Mouse (Mus musculus): Measurements from ENCODE around the gene Cadm1. TPM values are rescaled to one million over a fixed set of nuclear protein-coding genes. Genes with fewer than 3 reads are reported as not detected.
A peak's percentile ranks its signal among the peaks of the same experiment; 100 is the strongest.

The Cadm1 gene
- polyA plus RNA-seq, 1 experiment from 2014 or later = 71.6 TPM

DNA sequence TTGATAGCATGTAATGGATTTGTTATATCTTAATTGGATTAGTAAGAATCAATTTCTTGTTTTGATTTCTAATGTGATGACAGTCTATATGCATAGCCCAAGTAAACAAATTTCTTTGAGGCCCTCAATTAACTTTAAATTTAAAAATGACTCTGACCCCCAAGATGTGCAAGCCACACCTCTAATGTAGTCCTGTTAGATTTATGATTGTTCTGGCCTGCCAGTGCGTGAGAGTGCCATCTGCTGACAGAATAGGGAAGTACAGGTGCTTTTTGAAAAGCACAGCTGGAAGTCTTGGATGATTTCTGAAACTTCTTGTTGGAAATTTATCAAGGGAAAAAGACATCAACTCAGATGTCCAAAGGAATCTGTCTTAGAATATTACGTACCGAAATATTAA lies 169.1 kb downstream of the Cadm1 start:
- no peak overlapping the region for H3K4me3 ChIP-seq
- no peaks in the 10 kb centered on the region for H3K36me3 ChIP-seq
- no peak overlapping the region for H3K4me2 ChIP-seq (replicated peaks)
- no peak; the same call in 1 of the 2 replicates for ATAC-seq (ENCODE audit: low FRiP score, low read depth)
- H3K27ac ChIP-seq (replicated peaks) = no peak overlapping the region
- 58% methylated on average over 3 of the region's 3 CpGs for WGBS
- no peak overlapping the region for H3K9ac ChIP-seq (replicated peaks)
- H3K9me3 ChIP-seq = no peaks in the 10 kb centered on the region
- peaks cover 9% of the 10 kb centered on the region; the same call in 1 of the 2 replicates for H3K4me1 ChIP-seq
- H3K27me3 ChIP-seq = no peaks in the 10 kb centered on the region

DNA sequence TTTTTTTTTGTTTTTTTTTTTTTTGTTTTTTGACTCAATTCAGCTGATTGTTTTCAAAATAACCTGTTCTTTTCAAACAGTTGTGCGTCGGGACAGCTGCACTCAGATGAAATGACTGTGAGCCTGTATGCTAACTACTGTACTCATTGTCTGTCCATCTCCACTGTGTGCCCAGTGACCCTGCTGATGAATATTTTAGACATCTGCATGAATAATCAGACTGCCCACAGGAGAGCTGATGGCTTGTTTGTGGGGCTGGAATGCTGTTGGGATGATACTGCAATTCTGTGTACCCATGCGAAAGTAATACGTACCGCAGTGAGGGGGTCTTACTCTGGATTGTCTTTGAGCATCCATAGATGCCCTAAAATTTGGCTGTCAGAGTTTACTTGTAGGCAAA lies 170.0 kb downstream of the Cadm1 start:
- no peaks in the 10 kb centered on the region for H3K9me3 ChIP-seq
- peaks cover 9% of the 10 kb centered on the region; the same call in 1 of the 2 replicates for H3K4me1 ChIP-seq
- H3K4me2 ChIP-seq (replicated peaks) = no peak overlapping the region
- H3K27ac ChIP-seq (replicated peaks) = no peak overlapping the region
- ATAC-seq (ENCODE audit: low FRiP score, low read depth) = no peak
- H3K36me3 ChIP-seq = no peaks in the 10 kb centered on the region
- WGBS = 88% methylated on average over 5 of the region's 5 CpGs
- H3K4me3 ChIP-seq = no peak overlapping the region
- H3K27me3 ChIP-seq = no peaks in the 10 kb centered on the region
- H3K9ac ChIP-seq (replicated peaks) = no peak overlapping the region

- 90% methylated on average over 19 of the region's 19 CpGs for WGBS
- Histone ChIP-seq H3K9me3 (no peaks in the 10 kb centered on the region), H3K4me2 (replicated peaks) (no peak overlapping the region), H3K27ac (replicated peaks) (no peak overlapping the region), H3K27me3 (no peaks in the 10 kb centered on the region), H3K4me1 (peaks cover 30% of the 10 kb centered on the region), H3K4me3 (no peak overlapping the region), H3K9ac (replicated peaks) (no peak overlapping the region), H3K36me3 (no peaks in the 10 kb centered on the region)
- no peak for ATAC-seq (ENCODE audit: low FRiP score, low read depth)
Measured at GRCm38 (mm10) chr9:47703026-47703876, 173.3 kb downstream of the Cadm1 start.

GRCm38 (mm10) chr9:47706341-47706740 lies 176.4 kb downstream of the Cadm1 start:
- no peak for ATAC-seq (ENCODE audit: low FRiP score, low read depth)
- Histone ChIP-seq H3K4me1 (peaks cover 29% of the 10 kb centered on the region), H3K4me2 (replicated peaks) (no peak overlapping the region), H3K9ac (replicated peaks) (no peak overlapping the region), H3K27me3 (no peaks in the 10 kb centered on the region), H3K9me3 (no peaks in the 10 kb centered on the region), H3K36me3 (no peaks in the 10 kb centered on the region), H3K4me3 (no peak overlapping the region), H3K27ac (replicated peaks) (no peak overlapping the region)
- 66% methylated on average over 9 of the region's 9 CpGs for WGBS

GRCm38 (mm10) chr9:47707326-47707725 lies 177.4 kb downstream of the Cadm1 start:
- H3K4me1 ChIP-seq = peaks cover 29% of the 10 kb centered on the region
- WGBS = 55% methylated on average over 6 of the region's 6 CpGs
- no peak overlapping the region for H3K4me3 ChIP-seq

GRCm38 (mm10) chr9:47708299-47708698 lies 178.3 kb downstream of the Cadm1 start:
- Histone ChIP-seq H3K4me3 (no peak overlapping the region), H3K36me3 (no peaks in the 10 kb centered on the region), H3K4me1 (peaks cover 29% of the 10 kb centered on the region), H3K4me2 (replicated peaks) (no peak overlapping the region), H3K9me3 (no peaks in the 10 kb centered on the region), H3K27ac (replicated peaks) (peak overlapping the region; percentile 35; the same call in 1 of the 2 replicates), H3K27me3 (no peaks in the 10 kb centered on the region), H3K9ac (replicated peaks) (no peak overlapping the region)
- 25% methylated on average over 10 of the region's 10 CpGs for WGBS
- peak; percentile 41; the same call in 1 of the 2 replicates for ATAC-seq (ENCODE audit: low FRiP score, low read depth)

More at GRCm38 (mm10) chr9:47707326-47707725, 177.4 kb downstream of the Cadm1 start:
- H3K27ac ChIP-seq (replicated peaks) = peak overlapping the region; percentile 35; the same call in 1 of the 2 replicates
- no peaks in the 10 kb centered on the region for H3K36me3 ChIP-seq
- no peak overlapping the region for H3K4me2 ChIP-seq (replicated peaks)
- no peaks in the 10 kb centered on the region for H3K27me3 ChIP-seq
- no peak for ATAC-seq (ENCODE audit: low FRiP score, low read depth)
- H3K9ac ChIP-seq (replicated peaks) = no peak overlapping the region
- H3K9me3 ChIP-seq = no peaks in the 10 kb centered on the region

- H3K9ac ChIP-seq (replicated peaks) = no peak overlapping the region
- no peak overlapping the region for H3K4me2 ChIP-seq (replicated peaks)
- ATAC-seq (ENCODE audit: low FRiP score, low read depth) = no peak
- no peaks in the 10 kb centered on the region for H3K27me3 ChIP-seq
- H3K36me3 ChIP-seq = no peaks in the 10 kb centered on the region
- 80% methylated on average over 8 of the region's 8 CpGs for WGBS
- H3K9me3 ChIP-seq = no peaks in the 10 kb centered on the region
- H3K27ac ChIP-seq (replicated peaks) = 0 out of 2 replicates have a peak overlapping the region, but pooled peaks have one; percentile 20
- no peak overlapping the region for H3K4me3 ChIP-seq
- H3K4me1 ChIP-seq = peaks cover 46% of the 10 kb centered on the region
Measured at GRCm38 (mm10) chr9:47710946-47711345, 181.0 kb downstream of the Cadm1 start.

GRCm38 (mm10) chr9:47714541-47714940 lies 184.6 kb downstream of the Cadm1 start:
- H3K9me3 ChIP-seq = no peaks in the 10 kb centered on the region
- no peak overlapping the region for H3K9ac ChIP-seq (replicated peaks)
- no peak overlapping the region for H3K4me3 ChIP-seq
- H3K27ac ChIP-seq (replicated peaks) = no peak overlapping the region
- H3K4me1 ChIP-seq = peaks cover 22% of the 10 kb centered on the region
- no peak overlapping the region for H3K4me2 ChIP-seq (replicated peaks)
- 52% methylated on average over 2 of the region's 2 CpGs for WGBS
- no peak for ATAC-seq (ENCODE audit: low FRiP score, low read depth)
- no peaks in the 10 kb centered on the region for H3K27me3 ChIP-seq
- no peaks in the 10 kb centered on the region for H3K36me3 ChIP-seq

GRCm38 (mm10) chr9:47715415-47715814 lies 185.4 kb downstream of the Cadm1 start:
- H3K4me2 ChIP-seq (replicated peaks) = no peak overlapping the region
- H3K4me3 ChIP-seq = no peak overlapping the region
- no peaks in the 10 kb centered on the region for H3K36me3 ChIP-seq
- ATAC-seq (ENCODE audit: low FRiP score, low read depth) = no peak
- 96% methylated on average over 3 of the region's 3 CpGs for WGBS
- H3K27ac ChIP-seq (replicated peaks) = no peak overlapping the region
- H3K27me3 ChIP-seq = no peaks in the 10 kb centered on the region
- no peak overlapping the region for H3K9ac ChIP-seq (replicated peaks)
- no peaks in the 10 kb centered on the region for H3K9me3 ChIP-seq
- H3K4me1 ChIP-seq = peaks cover 22% of the 10 kb centered on the region

GRCm38 (mm10) chr9:47716883-47717282 lies 186.9 kb downstream of the Cadm1 start:
- ATAC-seq (ENCODE audit: low FRiP score, low read depth) = no peak
- Histone ChIP-seq H3K4me2 (replicated peaks) (no peak overlapping the region), H3K27ac (replicated peaks) (no peak overlapping the region), H3K4me3 (no peak overlapping the region), H3K36me3 (no peaks in the 10 kb centered on the region), H3K27me3 (no peaks in the 10 kb centered on the region), H3K9ac (replicated peaks) (no peak overlapping the region), H3K4me1 (peaks cover 22% of the 10 kb centered on the region), H3K9me3 (no peaks in the 10 kb centered on the region)
- WGBS = 90% methylated on average over 16 of the region's 16 CpGs

- H3K4me2 ChIP-seq (replicated peaks) = no peak overlapping the region
Measured at GRCm38 (mm10) chr9:47727611-47728010, 197.6 kb downstream of the Cadm1 start.

DNA sequence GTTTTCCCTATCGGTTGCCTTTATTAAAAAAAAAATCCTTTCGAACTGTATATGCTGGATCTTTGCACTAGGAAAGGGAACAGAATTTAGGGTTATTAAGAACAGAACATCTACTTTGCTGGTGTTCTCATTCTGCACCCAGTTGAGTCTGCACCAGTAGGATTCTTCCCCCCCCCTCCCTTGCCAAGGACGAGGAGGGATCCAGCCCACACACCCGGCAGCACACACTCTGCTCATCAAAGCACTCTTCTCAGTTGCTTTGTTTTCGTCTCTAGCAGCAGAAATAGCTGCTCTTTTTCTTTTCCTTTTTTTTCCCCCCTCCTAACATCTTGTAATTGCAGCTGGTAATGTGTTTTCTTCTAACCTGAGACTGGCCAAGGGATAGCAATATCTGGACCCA lies 198.9 kb downstream of the Cadm1 start:
- 59% methylated on average over 5 of the region's 5 CpGs for WGBS
- no peak for ATAC-seq (ENCODE audit: low FRiP score, low read depth)
- H3K27ac ChIP-seq (replicated peaks) = no peak overlapping the region

More at GRCm38 (mm10) chr9:47727611-47728010, 197.6 kb downstream of the Cadm1 start:
- Histone ChIP-seq H3K27ac (replicated peaks) (0 out of 2 replicates have a peak overlapping the region, but pooled peaks have one; percentile 39), H3K9ac (replicated peaks) (no peak overlapping the region), H3K4me1 (peaks cover 15% of the 10 kb centered on the region), H3K4me3 (no peak overlapping the region), H3K36me3 (no peaks in the 10 kb centered on the region), H3K27me3 (no peaks in the 10 kb centered on the region), H3K9me3 (no peaks in the 10 kb centered on the region)
- WGBS = 69% methylated on average over 3 of the region's 3 CpGs
- ATAC-seq (ENCODE audit: low FRiP score, low read depth) = no peak

More for the DNA sequence above, 198.9 kb downstream of the Cadm1 start:
- H3K36me3 ChIP-seq = no peaks in the 10 kb centered on the region
- H3K9me3 ChIP-seq = no peaks in the 10 kb centered on the region
- H3K4me3 ChIP-seq = no peak overlapping the region
- H3K4me2 ChIP-seq (replicated peaks) = no peak overlapping the region
- H3K4me1 ChIP-seq = peaks cover 15% of the 10 kb centered on the region
- H3K9ac ChIP-seq (replicated peaks) = no peak overlapping the region
- no peaks in the 10 kb centered on the region for H3K27me3 ChIP-seq

Measured in midbrain, embryonic 12.5 days (tissue).